Mouse (Mus musculus) bone marrow, adult 2 months (tissue): ENCODE data around the gene Wdr90.

Source experiments
- CTCF ChIP-seq: fragments of 200-500 bp; IDR thresholded peaks from 2 replicates; pipeline ENCODE4 v1.5.1; 2011; ENCODE audit warnings: low read length, control low read depth; ENCODE audit not compliant: control insufficient read depth, insufficient read depth
- POLR2A ChIP-seq: fragments of 200-500 bp; IDR thresholded peaks from 2 replicates; pipeline ENCODE4 v1.6.1; 2011; ENCODE audit warnings: low read depth, mild to moderate bottlenecking, control low read depth, low read length, borderline replicate concordance; ENCODE audit not compliant: control insufficient read depth

DNA sequence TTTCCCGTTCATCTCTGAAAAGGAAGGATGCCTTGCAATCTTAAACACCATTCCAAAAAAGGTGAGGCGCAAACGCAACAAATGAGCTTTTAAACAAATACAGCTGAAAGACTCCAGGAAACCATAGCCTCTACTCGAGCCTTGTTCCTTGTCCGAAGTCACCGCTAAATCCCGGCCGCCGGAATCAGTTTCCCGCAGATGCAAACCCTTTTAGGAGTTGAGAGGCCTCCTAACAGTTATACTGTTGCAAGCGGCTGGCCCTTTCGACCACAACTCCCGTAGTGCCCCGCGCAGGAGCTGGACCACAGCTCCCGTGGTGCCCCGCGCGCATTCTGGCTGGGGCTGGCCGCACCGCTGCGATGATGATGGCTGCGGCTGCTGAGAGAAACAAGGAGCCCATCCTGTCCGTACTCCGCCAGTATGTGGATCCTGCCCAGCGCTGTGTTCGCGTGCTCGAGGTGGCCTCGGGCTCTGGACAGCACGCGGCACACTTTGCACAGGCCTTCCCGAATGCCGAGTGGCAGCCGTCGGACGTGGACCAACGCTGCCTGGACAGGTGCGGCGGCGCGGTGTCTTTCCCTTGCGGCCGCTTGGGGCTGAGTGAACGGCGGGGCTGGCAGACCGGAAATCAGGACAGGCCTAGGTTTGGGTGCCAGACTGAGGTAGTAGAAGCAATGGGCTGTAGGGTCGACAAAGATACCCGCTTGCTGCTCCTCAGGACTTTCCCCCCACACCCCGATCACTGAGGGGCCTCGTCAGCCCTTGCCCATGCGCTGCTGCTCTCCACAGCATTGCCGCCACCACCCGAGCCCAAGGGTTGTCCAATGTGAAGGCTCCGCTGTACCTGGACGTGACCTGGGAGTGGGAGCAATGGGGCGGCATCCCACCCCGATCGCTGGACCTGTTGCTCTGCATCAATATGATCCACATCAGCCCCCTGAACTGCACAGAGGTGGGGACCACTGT is 14.2 kb upstream of the Wdr90 start:
- TF ChIP-seq POLR2A (peak; percentile 83; the same call in 1 of the 2 replicates), CTCF (0 out of 2 replicates have a peak, but pooled peaks have one; percentile 0)
